Mouse (Mus musculus) myocyte (in vitro differentiated cells): ENCODE data around the gene Tmprss15. TPM values are rescaled to one million over a fixed set of nuclear protein-coding genes. Genes with fewer than 3 reads are reported as not detected.

ENCODE experiments used
- H3K27me3 ChIP-seq: one replicate; pipeline ENCODE4 v1.6.1; 2011; ENCODE audit not compliant: control insufficient read depth, insufficient read depth, insufficient read length
- H3K36me3 ChIP-seq: one replicate; pipeline ENCODE4 v1.6.1; 2011; ENCODE audit not compliant: control insufficient read depth, insufficient read depth
- H3K4me2 ChIP-seq: one replicate; pipeline ENCODE4 v1.6.1; 2011; ENCODE audit warnings: low read depth, control low read depth
- H3K4me3 ChIP-seq: one replicate; pipeline ENCODE4 v1.5.1; 2011; ENCODE audit warnings: mild to moderate bottlenecking, control low read depth, moderate library complexity
- H3K79me2 ChIP-seq: one replicate; pipeline ENCODE4 v1.6.1; 2011; ENCODE audit not compliant: control insufficient read depth, insufficient read depth
- H3ac ChIP-seq: one replicate; pipeline ENCODE4 v1.6.1; 2011; ENCODE audit not compliant: control insufficient read depth, insufficient read length
- CEBPB ChIP-seq: IDR thresholded peaks from 2 replicates; pipeline ENCODE4 v1.6.1; 2011; ENCODE audit warnings: mild to moderate bottlenecking, moderate library complexity; ENCODE audit not compliant: poor library complexity, insufficient read depth, severe bottlenecking
- E2F4 ChIP-seq: IDR thresholded peaks from one replicate; pipeline ENCODE4 v1.6.1; 2011; ENCODE audit warnings: mild to moderate bottlenecking, control low read depth, moderate library complexity; ENCODE audit not compliant: insufficient read depth
- MAX ChIP-seq: IDR thresholded peaks from one replicate; pipeline ENCODE4 v1.6.1; 2011; ENCODE audit warnings: low read depth, mild to moderate bottlenecking, control low read depth
- MYOD1 ChIP-seq, 3 experiments: IDR thresholded peaks; one replicate each; pipeline ENCODE4 v1.6.1; 2011; ENCODE audit warnings: control low read depth in 2 of 3, low read depth in 2 of 3, mild to moderate bottlenecking in 2 of 3, moderate library complexity in 1 of 3; ENCODE audit not compliant: insufficient read length in 2 of 3, control insufficient read depth in 1 of 3
- MYOG ChIP-seq, 3 experiments: IDR thresholded peaks; one replicate each; pipeline ENCODE4 v1.6.1; 2011; ENCODE audit warnings: control low read depth in 2 of 3, low read depth in 2 of 3, mild to moderate bottlenecking in 2 of 3; ENCODE audit not compliant: insufficient read length in 2 of 3, control insufficient read depth in 1 of 3, insufficient read depth in 1 of 3
- POLR2A ChIP-seq: IDR thresholded peaks from one replicate; pipeline ENCODE4 v1.6.1; 2011; ENCODE audit warnings: low read depth, mild to moderate bottlenecking, control low read depth, moderate library complexity; ENCODE audit not compliant: insufficient read length
- POLR2AphosphoS2 ChIP-seq: IDR thresholded peaks from one replicate; pipeline ENCODE4 v1.6.1; 2011; ENCODE audit warnings: low read depth, control low read depth; ENCODE audit not compliant: insufficient read length
- REST ChIP-seq: IDR thresholded peaks from one replicate; pipeline ENCODE4 v1.6.1; 2011; ENCODE audit warnings: mild to moderate bottlenecking, control low read depth, moderate library complexity; ENCODE audit not compliant: insufficient read depth, insufficient read length
- SRF ChIP-seq: IDR thresholded peaks from one replicate; pipeline ENCODE4 v1.6.1; 2011; ENCODE audit warnings: low read depth; ENCODE audit not compliant: control insufficient read depth, insufficient read length
- TCF12 ChIP-seq: IDR thresholded peaks from one replicate; pipeline ENCODE4 v1.6.1; 2011; ENCODE audit warnings: mild to moderate bottlenecking, control low read depth; ENCODE audit not compliant: poor library complexity, insufficient read depth, severe bottlenecking
- TCF3 ChIP-seq: IDR thresholded peaks from one replicate; pipeline ENCODE4 v1.6.1; 2011; ENCODE audit warnings: low read depth, control low read depth; ENCODE audit not compliant: insufficient read length
- USF1 ChIP-seq: IDR thresholded peaks from one replicate; pipeline ENCODE4 v1.6.1; 2011; ENCODE audit warnings: low read depth, mild to moderate bottlenecking, control low read depth, moderate library complexity
- polyA plus RNA-seq: library from polyadenylated mRNA; unstranded; fragments of >200 nt; fragmentation: generic; extraction: Trizol; gene quantifications from one replicate; pipeline ENCODE4 v1.2.1, GENCODE M21; 2012; ENCODE audit warnings: missing spikeins

Tmprss15 gene
- polyA plus RNA-seq, 1 experiment: not detected

DNA sequence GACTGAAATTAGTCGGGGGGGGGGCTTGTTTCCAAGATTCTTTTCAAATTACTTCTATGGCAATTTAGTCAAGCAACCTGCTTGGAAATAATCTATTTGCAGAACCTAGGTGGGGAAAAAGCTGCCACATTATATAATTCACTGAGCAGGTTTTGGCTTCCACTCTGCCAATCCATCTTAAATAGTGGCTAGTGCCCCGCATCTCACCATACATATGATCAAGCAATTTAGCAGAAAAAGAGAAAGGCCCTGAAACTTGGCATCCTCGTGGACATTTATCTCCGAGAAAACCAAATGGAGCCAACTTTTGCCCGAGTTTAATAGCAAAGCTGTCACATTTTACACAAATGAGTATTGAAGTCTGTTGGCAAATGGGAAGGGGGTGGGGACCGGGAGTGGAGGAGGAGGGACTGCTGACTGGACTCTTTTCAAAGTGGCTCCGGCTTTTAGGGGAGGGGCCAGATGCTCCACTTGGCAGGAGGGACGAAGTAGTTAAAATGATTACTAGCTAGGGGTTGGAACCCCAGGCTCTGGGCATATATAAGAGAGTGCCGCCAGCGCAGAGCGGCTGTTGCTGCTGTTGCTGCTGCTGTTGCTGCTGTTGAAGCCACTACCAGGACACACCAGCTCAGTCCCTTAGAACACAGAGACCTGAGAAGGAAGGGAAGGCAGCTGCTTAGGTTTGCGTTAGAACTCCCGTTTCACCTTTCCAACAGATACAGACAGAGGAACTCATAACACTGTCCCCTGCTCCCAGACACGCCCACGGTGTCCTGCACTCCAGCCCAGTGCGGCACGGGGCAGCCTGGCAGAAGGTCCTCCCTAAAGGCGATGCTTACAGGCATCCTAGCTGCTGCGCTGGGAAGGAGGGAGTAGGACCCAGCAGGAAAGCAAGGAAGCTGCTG is 160.3 kb downstream of the Tmprss15 start, which contains the start of gene Chodl:
Chodl (plus strand) TSS at position 567 of the 905 bp plus-strand sequence.
- no peaks in the 10 kb centered on the region for H3K79me2 ChIP-seq
- H3K27me3 ChIP-seq: no peaks in the 10 kb centered on the region
- no peaks in the 10 kb centered on the region for H3K36me3 ChIP-seq
- TF ChIP-seq E2F4: no peak
- no peak for TF ChIP-seq SRF
- TF ChIP-seq TCF3: no peak
- TF ChIP-seq MAX: no peak
- H3K4me2 ChIP-seq: peak within 1 kb of the TSS; percentile 42
- no peak within 1 kb of the TSS for H3ac ChIP-seq
- H3K4me3 ChIP-seq: no peak within 1 kb of the TSS

GRCm38 (mm10) chr16:78922644-78923043 is 168.3 kb downstream of the Tmprss15 start:
- H3K27me3 ChIP-seq: no peaks in the 10 kb centered on the region
- H3ac ChIP-seq: no peak overlapping the region
- no peaks in the 10 kb centered on the region for H3K79me2 ChIP-seq
- H3K4me3 ChIP-seq: no peak overlapping the region
- H3K36me3 ChIP-seq: no peaks in the 10 kb centered on the region
- H3K4me2 ChIP-seq: no peak overlapping the region
- no peak for TF ChIP-seq TCF3
- no peak for TF ChIP-seq REST
- TF ChIP-seq USF1: no peak
- TF ChIP-seq POLR2AphosphoS2: no peak
- TF ChIP-seq MYOG (IDR thresholded peaks at IDR 0.05; ENCODE audit: control insufficient read depth in 1 of 3, insufficient read depth in 1 of 3, insufficient read length in 2 of 3, low read depth in 2 of 3): no peak
- no peak for TF ChIP-seq CEBPB
- no peak for TF ChIP-seq TCF12
- TF ChIP-seq SRF: no peak
- no peak for TF ChIP-seq POLR2A
- no peak for TF ChIP-seq E2F4
- no peak for TF ChIP-seq MYOD1 (IDR thresholded peaks at IDR 0.05; ENCODE audit: control insufficient read depth in 1 of 3, insufficient read length in 2 of 3, low read depth in 2 of 3)
- TF ChIP-seq MAX: no peak

Other genes starting within 250 kb of the Tmprss15 start
- 0.01 TPM for gene Chodl, start 160.1 kb downstream of the Tmprss15 start, polyA plus RNA-seq